Mouse (Mus musculus) liver, embryonic 16.5 days (tissue): ENCODE results near the gene Emsy. TPM values are rescaled to one million over a fixed set of nuclear protein-coding genes. Genes with fewer than 3 reads are reported as not detected.

Experiments used
- ATAC-seq: fragments of 200-750 bp; cut with Nextera tagmentation; 2 replicates; pipeline ENCODE4 v1.8.0; 2017; ENCODE audit warnings: low read depth, mild to moderate bottlenecking, moderate number of reproducible peaks, moderate library complexity
- H3K27ac ChIP-seq: fragments of 300-500 bp; sonication (generic); 2 replicates; pipeline ENCODE4 v1.5.1; 2014; ENCODE audit warnings: mild to moderate bottlenecking, low read length
- H3K27me3 ChIP-seq: fragments of 300-500 bp; sonication (generic); 2 replicates; pipeline ENCODE4 v1.6.1; 2014; ENCODE audit warnings: low read depth, low read length, mixed read lengths; ENCODE audit not compliant: control insufficient read depth, insufficient read depth
- H3K36me3 ChIP-seq: fragments of 300-500 bp; sonication (generic); 2 replicates; pipeline ENCODE4 v1.6.1; 2014; ENCODE audit warnings: mild to moderate bottlenecking; ENCODE audit not compliant: control insufficient read depth, insufficient read depth
- H3K4me1 ChIP-seq: fragments of 300-500 bp; sonication (generic); 2 replicates; pipeline ENCODE4 v1.6.1; 2014; ENCODE audit warnings: low read depth, low read length, mixed read lengths; ENCODE audit not compliant: control insufficient read depth
- H3K4me2 ChIP-seq: fragments of 300-500 bp; sonication (generic); 2 replicates; pipeline ENCODE4 v1.6.1; 2014; ENCODE audit warnings: low read depth, low read length, mixed read lengths
- H3K4me3 ChIP-seq: fragments of 300-500 bp; sonication (generic); 2 replicates; pipeline ENCODE4 v1.5.1; 2014; ENCODE audit warnings: low read depth, mild to moderate bottlenecking, low read length
- H3K9ac ChIP-seq: fragments of 300-500 bp; sonication (generic); 2 replicates; pipeline ENCODE4 v1.6.1; 2014; ENCODE audit warnings: low read depth, low read length
- H3K9me3 ChIP-seq: fragments of 300-500 bp; sonication (generic); replicated peaks from 2 replicates; pipeline ENCODE4 v1.6.1; 2016; ENCODE audit warnings: low read length; ENCODE audit not compliant: control insufficient read depth
- WGBS: fragments of 180-500 bp; shearing (Covaris S2); extraction: QIAGEN DNeasy Blood & Tissue Kit; methylation state at CpG from one replicate; pipeline ENCODE4 v1.1.7; 2014; ENCODE audit not compliant: insufficient replicate concordance; 5-methylcytosine and 5-hydroxymethylcytosine counted together
- polyA plus RNA-seq: library from polyadenylated mRNA; unstranded; fragments of >200 nt; fragmentation: Nextera tagmentation; extraction: Ambion mirVana; gene quantifications from 2 replicates; pipeline ENCODE4 v1.2.1, GENCODE M21; 2015

Emsy gene
- polyA plus RNA-seq, 1 experiment from 2014 or later: 7.4 TPM

DNA sequence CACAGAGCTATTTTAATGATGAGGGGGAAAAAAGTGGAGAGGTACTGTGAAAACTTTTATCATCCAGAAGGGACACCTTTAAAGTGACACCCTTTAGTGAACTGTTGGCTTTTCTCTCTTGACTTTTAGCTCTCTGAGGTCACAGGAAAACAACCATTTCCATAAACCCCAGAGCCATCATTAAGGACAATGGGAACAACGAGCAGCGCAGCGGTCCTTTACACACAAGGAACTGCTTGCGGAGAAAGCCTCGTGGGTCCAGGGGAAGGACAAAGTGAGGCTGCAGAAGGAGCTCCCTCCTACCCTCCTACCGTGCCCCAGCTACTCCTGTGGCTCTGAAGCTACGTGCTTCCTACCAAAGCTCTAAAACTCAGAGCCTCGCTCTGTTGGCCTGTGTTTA is 59.2 kb downstream of the Emsy start:
- Histone ChIP-seq H3K4me1 (no peaks in the 10 kb centered on the region), H3K9me3 (no peaks in the 10 kb centered on the region), H3K27ac (no peak overlapping the region), H3K9ac (no peak overlapping the region), H3K4me2 (no peak overlapping the region), H3K4me3 (no peak overlapping the region), H3K27me3 (no peaks in the 10 kb centered on the region), H3K36me3 (peaks cover 25% of the 10 kb centered on the region)
- 84% methylated on average over 8 of the region's 8 CpGs for WGBS
- no peak for ATAC-seq

DNA sequence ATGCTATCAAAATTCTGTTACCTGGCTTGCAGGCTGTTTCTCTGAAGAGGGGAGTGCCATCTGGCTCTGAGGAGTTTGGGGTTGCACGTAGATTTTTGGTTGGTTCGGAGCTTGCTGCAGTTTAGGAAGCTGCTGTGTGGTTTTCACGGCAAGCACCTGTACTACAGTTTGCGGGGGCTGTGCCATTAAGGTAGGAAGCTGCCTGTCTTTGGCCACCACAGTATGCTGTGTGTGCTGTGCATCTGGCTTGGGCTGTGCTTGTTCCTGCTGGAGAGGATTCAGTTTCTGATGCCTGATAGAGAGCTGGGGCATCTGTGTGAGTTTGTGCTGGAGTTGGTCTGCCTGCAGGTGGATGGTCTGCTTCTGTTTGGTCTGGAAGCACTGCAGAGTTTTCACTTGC is 61.9 kb downstream of the Emsy start:
- no peaks in the 10 kb centered on the region for H3K27me3 ChIP-seq
- no peaks in the 10 kb centered on the region for H3K9me3 ChIP-seq
- H3K4me2 ChIP-seq: no peak overlapping the region
- 85% methylated on average over 4 of the region's 4 CpGs for WGBS
- no peak overlapping the region for H3K9ac ChIP-seq
- no peak overlapping the region for H3K4me3 ChIP-seq
- peaks cover 22% of the 10 kb centered on the region for H3K36me3 ChIP-seq
- no peaks in the 10 kb centered on the region for H3K4me1 ChIP-seq
- no peak overlapping the region for H3K27ac ChIP-seq
- no peak for ATAC-seq

DNA sequence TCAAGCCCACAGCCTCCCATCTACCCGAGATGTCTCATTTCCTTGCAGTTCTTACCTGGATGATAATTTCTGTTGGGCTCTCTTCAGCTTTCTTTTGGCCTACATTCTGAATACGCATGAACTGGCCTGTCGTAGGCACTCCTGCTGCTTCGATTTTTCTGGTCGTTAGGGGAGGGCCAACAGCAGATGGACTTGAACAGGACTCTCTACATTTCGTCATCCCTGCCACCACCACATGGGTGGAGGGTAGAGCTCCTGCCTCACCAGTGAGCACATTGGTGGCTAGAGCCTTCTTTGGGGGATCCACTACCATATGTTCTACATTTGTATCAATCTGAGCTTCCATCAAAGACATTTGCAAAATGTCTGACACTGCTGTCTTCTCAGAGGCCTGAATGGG is 63.3 kb downstream of the Emsy start:
- H3K36me3 ChIP-seq: peaks cover 15% of the 10 kb centered on the region
- no peak overlapping the region for H3K9ac ChIP-seq
- H3K4me2 ChIP-seq: no peak overlapping the region
- no peaks in the 10 kb centered on the region for H3K4me1 ChIP-seq
- H3K9me3 ChIP-seq: no peaks in the 10 kb centered on the region
- no peaks in the 10 kb centered on the region for H3K27me3 ChIP-seq
- no peak overlapping the region for H3K27ac ChIP-seq
- 82% methylated on average over 6 of the region's 6 CpGs for WGBS
- H3K4me3 ChIP-seq: no peak overlapping the region
- ATAC-seq: no peak

DNA sequence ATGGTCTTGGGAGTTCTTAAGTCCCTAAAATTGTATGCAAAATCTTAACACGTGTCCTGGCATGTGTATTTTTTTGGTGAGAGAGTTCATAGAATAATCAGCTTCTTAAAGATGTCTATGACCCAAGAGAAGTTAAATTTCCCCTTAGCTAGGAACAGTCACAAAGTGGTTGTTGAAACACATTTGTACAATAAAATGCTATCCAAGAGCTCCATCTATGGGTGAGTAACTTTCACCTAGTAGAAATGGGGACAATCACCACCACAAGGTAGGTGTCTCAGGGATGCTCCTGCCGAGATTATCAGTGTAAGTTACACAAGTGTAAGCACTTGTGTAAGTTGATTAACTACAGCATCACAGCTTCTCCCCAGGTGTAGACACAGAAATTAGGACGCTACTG is 67.6 kb downstream of the Emsy start:
- Histone ChIP-seq H3K36me3 (peaks cover 6% of the 10 kb centered on the region), H3K9ac (no peak overlapping the region), H3K27me3 (no peaks in the 10 kb centered on the region), H3K4me1 (no peaks in the 10 kb centered on the region), H3K4me3 (no peak overlapping the region), H3K9me3 (no peaks in the 10 kb centered on the region), H3K27ac (no peak overlapping the region), H3K4me2 (no peak overlapping the region)
- 51% methylated on average over 3 of the region's 3 CpGs for WGBS
- no peak for ATAC-seq

DNA sequence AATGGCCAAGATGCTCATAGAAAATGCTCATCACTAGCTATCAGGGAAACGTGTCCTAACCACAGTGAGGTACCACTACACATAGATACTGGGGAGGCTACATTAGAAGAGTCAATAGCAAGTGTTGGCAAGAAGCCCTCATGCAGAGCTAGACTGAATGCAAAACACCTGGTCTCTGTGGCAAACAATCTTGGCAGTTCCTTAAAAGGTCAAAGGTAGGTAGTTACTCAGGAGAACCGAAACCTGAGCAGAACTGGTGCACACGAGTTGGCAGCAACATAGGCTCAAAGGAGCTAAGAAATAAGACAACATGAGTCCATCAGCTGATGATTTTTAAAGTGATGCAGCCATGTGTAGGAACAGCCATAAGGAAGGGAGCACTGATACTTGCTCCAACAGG is 70.3 kb downstream of the Emsy start:
- H3K4me2 ChIP-seq: no peak overlapping the region
- H3K4me1 ChIP-seq: no peaks in the 10 kb centered on the region
- no peaks in the 10 kb centered on the region; the same call in 1 of the 2 replicates for H3K36me3 ChIP-seq
- no peaks in the 10 kb centered on the region for H3K27me3 ChIP-seq
- WGBS: 63% methylated on average over 3 of the region's 3 CpGs
- H3K4me3 ChIP-seq: no peak overlapping the region
- no peak for ATAC-seq
- H3K27ac ChIP-seq: no peak overlapping the region
- H3K9ac ChIP-seq: no peak overlapping the region
- no peaks in the 10 kb centered on the region for H3K9me3 ChIP-seq

DNA sequence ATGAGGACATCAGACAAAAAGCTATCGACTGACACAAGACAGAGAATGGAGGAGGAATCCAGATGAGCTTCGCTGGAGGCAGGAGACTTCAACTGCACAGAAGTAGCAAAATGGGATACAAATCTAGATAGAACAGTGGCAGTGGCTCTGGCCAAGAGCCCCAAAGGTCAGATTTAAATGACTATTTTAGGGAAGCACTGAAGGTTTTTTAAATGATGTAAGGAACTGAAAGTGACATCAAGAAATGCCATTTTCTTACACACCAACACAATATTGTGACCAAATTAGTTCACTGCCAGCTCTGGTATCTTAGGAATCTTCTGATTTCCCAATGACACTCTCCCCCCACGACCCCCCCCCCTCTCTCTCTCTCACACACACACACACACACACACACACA is 72.0 kb downstream of the Emsy start:
- ATAC-seq: no peak
- Histone ChIP-seq H3K36me3 (no peaks in the 10 kb centered on the region), H3K4me1 (no peaks in the 10 kb centered on the region), H3K27ac (no peak overlapping the region), H3K4me2 (no peak overlapping the region), H3K9ac (no peak overlapping the region), H3K27me3 (no peaks in the 10 kb centered on the region), H3K9me3 (no peaks in the 10 kb centered on the region), H3K4me3 (no peak overlapping the region)
- 70% methylated on average over 3 of the region's 3 CpGs for whole genome bisulfite sequencing

DNA sequence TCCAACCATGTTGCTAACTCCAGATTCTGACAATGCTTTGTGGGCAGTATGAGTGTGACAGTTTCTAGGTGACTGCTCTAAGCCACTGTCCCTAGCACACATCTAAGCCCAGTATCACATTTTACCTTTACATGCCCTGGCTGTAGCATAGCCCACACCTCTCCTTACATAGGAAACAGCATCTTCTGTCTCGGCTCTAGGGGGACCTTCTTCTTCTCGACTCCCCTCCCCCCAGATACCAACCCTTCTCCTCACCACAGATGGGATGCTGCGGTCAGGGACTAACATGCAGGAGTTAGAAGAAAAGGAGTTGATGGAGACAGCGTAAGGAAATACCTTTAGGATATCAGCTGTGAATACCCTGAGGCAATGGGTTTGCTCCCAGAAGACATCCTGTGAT is 75.3 kb downstream of the Emsy start:
- Histone ChIP-seq H3K27ac (no peak overlapping the region), H3K27me3 (no peaks in the 10 kb centered on the region), H3K9me3 (no peaks in the 10 kb centered on the region), H3K4me2 (no peak overlapping the region), H3K4me1 (no peaks in the 10 kb centered on the region), H3K36me3 (no peaks in the 10 kb centered on the region), H3K4me3 (no peak overlapping the region), H3K9ac (no peak overlapping the region)
- ATAC-seq: no peak
- 63% methylated on average over 4 of the region's 4 CpGs for WGBS

DNA sequence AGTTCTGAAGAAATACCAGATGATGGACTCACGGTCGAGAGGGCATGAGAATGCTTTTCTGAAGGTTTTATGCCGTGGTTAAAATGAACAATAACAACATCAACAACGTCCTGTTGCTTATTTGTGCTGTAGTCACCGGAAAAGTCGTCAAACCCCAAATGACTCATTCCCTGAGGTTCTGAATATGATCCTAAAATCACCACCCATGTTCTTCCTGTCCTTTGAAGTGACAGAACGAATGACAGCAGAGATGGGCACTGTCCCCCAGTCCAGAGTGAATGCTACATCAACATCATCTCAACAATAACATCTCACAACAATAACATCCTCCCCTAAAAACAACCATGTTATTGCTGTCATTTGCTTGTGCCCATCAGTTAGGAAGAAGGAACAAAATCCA is 76.1 kb downstream of the Emsy start:
- H3K36me3 ChIP-seq: no peaks in the 10 kb centered on the region
- no peaks in the 10 kb centered on the region for H3K9me3 ChIP-seq
- 48% methylated on average over 7 of the region's 7 CpGs for WGBS
- no peak overlapping the region for H3K4me2 ChIP-seq
- no peaks in the 10 kb centered on the region for H3K27me3 ChIP-seq
- no peak for ATAC-seq
- H3K9ac ChIP-seq: no peak overlapping the region
- H3K27ac ChIP-seq: no peak overlapping the region
- no peak overlapping the region for H3K4me3 ChIP-seq
- H3K4me1 ChIP-seq: no peaks in the 10 kb centered on the region

DNA sequence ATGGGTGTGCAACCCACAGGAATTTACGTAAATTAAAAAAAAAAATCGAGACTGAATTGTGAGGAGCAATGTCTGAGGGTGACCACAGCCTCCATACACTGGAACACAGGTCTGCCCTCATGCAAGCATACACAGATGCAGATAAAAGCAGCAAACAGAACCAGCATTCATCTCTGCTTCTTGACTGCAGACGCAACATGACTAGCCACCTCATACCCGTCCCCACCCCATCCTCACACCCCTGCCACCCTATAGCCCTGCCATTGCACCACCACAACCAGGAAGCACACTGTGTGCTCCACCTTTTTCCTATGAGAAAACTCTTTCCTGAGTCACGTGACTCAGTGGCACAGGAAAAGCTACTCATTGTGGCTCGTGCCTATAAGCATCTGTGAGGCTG is 76.9 kb downstream of the Emsy start:
- WGBS: 43% methylated on average over 6 of the region's 6 CpGs
- H3K27ac ChIP-seq: no peak overlapping the region
- H3K27me3 ChIP-seq: no peaks in the 10 kb centered on the region
- no peaks in the 10 kb centered on the region for H3K36me3 ChIP-seq
- no peak for ATAC-seq
- no peak overlapping the region for H3K9ac ChIP-seq
- no peak overlapping the region for H3K4me2 ChIP-seq
- H3K4me3 ChIP-seq: no peak overlapping the region
- no peaks in the 10 kb centered on the region for H3K9me3 ChIP-seq
- H3K4me1 ChIP-seq: no peaks in the 10 kb centered on the region

DNA sequence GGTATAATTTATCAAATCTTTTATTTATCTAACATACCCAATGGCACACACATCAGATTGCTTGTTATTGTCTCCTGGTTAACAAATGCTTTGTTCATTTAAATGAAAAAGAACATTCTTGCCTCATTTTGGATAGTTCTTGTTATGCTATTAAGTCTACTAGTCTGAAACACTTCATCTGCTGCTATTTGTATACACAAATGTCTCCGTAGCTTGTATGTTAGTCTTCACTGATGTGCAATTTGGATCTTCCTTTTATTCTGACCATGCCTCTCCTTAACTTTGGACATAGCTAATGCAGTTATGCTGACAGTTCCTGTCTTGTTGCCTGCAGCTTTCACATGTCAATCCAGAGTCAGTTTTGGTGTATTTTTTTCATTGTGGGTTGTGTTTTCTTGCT is 79.1 kb downstream of the Emsy start:
- H3K4me3 ChIP-seq: no peak overlapping the region
- no peaks in the 10 kb centered on the region for H3K36me3 ChIP-seq
- no peaks in the 10 kb centered on the region for H3K9me3 ChIP-seq
- H3K4me1 ChIP-seq: no peaks in the 10 kb centered on the region
- no peak for ATAC-seq
- no peaks in the 10 kb centered on the region for H3K27me3 ChIP-seq
- 77% methylated on average over 1 of the region's 1 CpGs for WGBS
- H3K27ac ChIP-seq: no peak overlapping the region
- H3K4me2 ChIP-seq: no peak overlapping the region
- H3K9ac ChIP-seq: no peak overlapping the region
